Mouse (Mus musculus): ENCODE data around the gene Cap1.

GRCm38 (mm10) chr4:122915985-122916384 lies 30.1 kb upstream of the Cap1 start:
- TF ChIP-seq CTCF (IDR thresholded peaks at IDR 0.05; ENCODE audit: low read depth) (no peak), EP300 (IDR thresholded peaks at IDR 0.05; ENCODE audit: low read depth) (no peak)

Measured in liver, postnatal 0 days (tissue).